Mouse (Mus musculus) liver, adult (tissue): ENCODE data around the gene Utp4.

Experiments
- GATA4 ChIP-seq: IDR thresholded peaks from 2 replicates; pipeline ENCODE4 v1.6.1; 2014; ENCODE audit warnings: mild to moderate bottlenecking, low read length; ENCODE audit not compliant: insufficient replicate concordance

Gene Utp4

DNA sequence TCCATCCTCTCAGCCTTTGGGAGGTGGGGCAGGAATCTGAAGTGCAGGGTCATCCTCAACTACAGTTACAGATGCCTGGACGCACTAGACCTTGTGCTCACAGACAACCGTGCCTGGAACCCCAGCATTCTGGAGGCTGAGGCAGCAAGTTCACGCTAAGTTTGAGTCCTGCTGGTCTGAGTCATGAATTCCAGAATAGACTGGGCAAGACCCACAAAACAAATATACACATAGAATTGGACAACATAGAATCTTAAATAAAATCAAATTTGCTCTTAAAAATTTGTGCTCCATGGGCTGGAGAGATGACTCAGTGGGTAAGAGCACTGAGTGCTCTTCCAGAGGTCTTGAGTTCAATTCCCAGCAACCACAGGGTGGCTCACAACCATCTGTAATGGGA, 63.6 kb downstream of the Utp4 start:
- TF ChIP-seq GATA4, result no peak

DNA sequence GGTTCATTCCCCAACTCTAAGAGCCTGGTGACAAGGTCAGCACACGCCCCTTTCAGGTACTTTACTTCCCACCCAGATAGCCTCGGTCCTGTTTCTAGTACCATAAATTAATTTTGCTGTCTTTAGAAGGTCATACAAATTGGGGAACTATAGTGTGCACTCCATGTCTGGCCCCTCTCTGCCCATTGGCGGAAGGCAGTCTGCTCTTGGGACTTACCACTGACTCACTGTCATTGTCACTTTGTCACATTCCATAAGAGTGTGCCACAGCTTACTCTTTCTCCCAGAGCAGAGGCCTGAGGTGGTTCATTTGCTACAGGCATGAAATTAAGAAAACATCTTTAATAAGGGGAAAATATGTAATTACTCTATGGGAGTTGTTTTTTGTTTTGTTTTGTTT, 64.8 kb downstream of the Utp4 start:
- TF ChIP-seq GATA4, result no peak

DNA sequence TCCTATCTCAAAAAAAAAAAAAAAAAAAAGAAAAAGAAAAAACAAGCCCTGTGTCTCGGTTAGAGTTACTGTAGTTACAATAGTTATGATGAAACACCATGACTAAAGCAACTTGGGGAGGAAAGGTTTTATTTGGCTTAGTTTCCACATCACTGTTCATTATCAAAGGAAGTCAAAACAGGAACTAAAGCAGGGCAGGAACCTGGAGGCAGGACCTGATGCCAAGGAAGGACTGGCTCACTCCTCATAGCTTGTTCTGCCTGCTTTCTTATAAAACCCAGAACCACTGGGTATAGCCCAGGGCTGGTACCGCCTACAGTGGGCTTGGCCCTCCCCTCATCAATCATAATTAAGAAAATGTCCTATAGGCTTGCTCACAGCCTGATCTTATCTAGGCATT, 66.2 kb downstream of the Utp4 start:
- no peak; the same call in 1 of the 2 replicates for TF ChIP-seq GATA4

DNA sequence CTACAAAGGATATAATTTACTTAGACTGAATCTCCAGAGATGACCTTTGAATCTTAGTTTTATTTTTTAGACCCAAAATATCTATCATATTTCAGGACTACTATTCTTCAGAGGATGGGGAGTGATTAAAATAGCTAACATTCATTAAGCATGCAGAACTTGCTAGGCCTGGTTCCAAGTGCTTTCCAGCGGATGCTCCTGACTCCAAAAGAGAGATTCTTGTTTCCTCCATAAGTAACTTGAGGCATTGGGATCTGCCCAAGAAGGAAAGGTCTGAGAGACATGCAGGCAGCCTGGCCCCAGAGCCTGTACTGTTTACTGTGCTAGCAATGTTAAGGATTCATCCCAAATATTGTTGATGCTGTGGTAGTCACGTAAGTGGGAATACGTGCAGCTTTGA, 68.9 kb downstream of the Utp4 start:
- peak; percentile 13; the same call in 1 of the 2 replicates for TF ChIP-seq GATA4

DNA sequence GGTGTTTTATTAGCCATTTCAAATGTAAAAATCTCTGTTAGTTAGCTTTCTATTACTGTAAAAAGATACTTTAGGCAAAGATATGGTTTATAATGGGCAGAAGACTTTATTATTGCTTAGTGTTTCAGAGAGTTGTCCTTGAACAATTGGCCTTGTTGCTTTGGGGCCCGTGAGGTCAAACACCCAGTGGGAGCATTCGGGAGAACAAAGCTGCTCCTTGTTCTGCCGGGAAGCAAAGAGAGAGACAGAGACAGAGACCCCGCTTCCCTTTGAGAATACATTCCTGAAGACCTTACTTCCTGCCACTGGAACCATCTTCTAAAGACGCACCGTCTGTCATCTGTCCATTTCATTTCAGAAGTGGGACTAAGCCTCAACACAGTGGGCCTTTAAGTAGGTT, 69.9 kb downstream of the Utp4 start:
- no peak for TF ChIP-seq GATA4

DNA sequence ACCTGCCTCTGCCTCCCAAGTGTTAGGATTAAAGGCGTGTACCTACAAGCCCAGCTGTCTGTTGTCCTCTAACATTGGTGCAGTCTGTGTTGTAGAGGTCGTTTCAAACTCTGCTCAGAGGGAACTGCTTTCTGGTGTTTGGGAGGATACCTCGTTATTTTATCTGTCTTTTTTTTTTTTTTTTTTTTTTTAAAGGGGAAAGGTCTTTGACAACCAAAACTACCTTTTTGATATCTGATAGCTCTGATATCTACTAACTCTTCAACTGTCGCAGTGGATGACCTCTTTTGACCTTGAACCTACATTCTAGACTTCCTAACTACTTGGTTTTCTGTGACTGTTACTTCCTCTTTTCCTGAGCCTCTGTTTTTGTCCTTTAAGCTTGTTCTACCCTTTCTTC, 71.1 kb downstream of the Utp4 start:
- no peak for TF ChIP-seq GATA4

DNA sequence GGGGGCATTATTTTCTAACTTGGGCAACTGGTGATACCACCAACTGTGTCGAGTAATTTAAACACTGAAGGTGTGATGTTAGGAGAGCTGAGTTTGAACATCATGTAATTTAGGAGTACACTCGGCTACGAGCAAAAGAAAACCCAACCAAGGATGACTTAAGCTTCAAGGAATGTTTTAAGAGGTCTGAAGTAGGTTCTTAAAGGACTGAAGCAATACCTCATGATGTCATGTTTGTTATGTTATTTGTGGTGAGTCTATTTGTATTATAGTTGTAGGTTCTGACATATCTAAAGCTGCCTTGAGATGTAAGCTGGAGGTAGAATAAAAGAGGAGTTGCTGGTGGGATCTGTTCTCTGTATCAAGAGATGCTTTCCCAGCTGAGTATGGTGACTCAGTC, 76.5 kb downstream of the Utp4 start:
- no peak for TF ChIP-seq GATA4

DNA sequence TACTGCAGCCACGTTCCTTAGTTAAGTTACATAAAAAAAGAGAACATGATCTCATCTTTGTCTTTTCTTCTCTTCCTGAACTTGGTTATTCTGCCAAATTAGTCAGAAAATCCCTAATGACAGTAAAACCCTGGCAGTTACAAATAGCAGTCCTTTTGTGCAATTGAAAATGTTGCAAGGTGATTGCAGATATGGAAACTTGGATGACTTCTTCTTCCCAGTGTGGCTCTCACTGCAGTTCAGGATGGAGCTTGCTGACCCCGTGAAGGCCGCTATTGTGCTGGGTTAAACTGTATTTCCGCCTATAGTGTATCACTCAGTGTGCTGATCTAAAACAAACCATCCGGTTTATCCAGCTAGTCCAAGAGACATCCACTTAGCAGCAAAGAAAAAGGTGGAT, 78.5 kb downstream of the Utp4 start:
- TF ChIP-seq GATA4, result peak; percentile 84
